Mouse (Mus musculus) CH12.LX (cell line): ENCODE measurements around the gene Cyp2j12.

Experiments used
- ELF1 ChIP-seq: IDR thresholded peaks from 2 replicates; pipeline ENCODE4 v1.6.1; 2014; ENCODE audit warnings: low read depth, mild to moderate bottlenecking, inconsistent platforms, low read length, improper control_type of control experiment
- EP300 ChIP-seq: IDR thresholded peaks from 2 replicates; pipeline ENCODE4 v1.6.1; 2011; ENCODE audit warnings: low read length, improper control_type of control experiment
- MXI1 ChIP-seq: IDR thresholded peaks from 2 replicates; pipeline ENCODE4 v1.6.1; 2011; ENCODE audit warnings: mild to moderate bottlenecking, low read depth, low read length, improper control_type of control experiment
- PAX5 ChIP-seq: IDR thresholded peaks from 2 replicates; pipeline ENCODE4 v1.6.1; 2012; ENCODE audit warnings: low read length, inconsistent platforms, mixed read lengths
- USF1 ChIP-seq: IDR thresholded peaks from 2 replicates; pipeline ENCODE4 v1.6.1; 2014; ENCODE audit warnings: low read depth, mild to moderate bottlenecking, inconsistent platforms, low read length, improper control_type of control experiment
- ZKSCAN1 ChIP-seq: IDR thresholded peaks from 2 replicates; pipeline ENCODE4 v1.6.1; 2012; ENCODE audit warnings: low read depth, inconsistent platforms, low read length, improper control_type of control experiment, borderline replicate concordance
- ZNF384 ChIP-seq: IDR thresholded peaks from 2 replicates; pipeline ENCODE4 v1.6.1; 2012; ENCODE audit warnings: low read depth, low read length, improper control_type of control experiment, inconsistent platforms

GRCm38 (mm10) chr4:96134246-96134645 is 6.7 kb downstream of the Cyp2j12 start:
- TF ChIP-seq ZNF384 (no peak), USF1 (no peak), ZKSCAN1 (no peak), EP300 (no peak), ELF1 (no peak), MXI1 (no peak), PAX5 (no peak)
